Mouse (Mus musculus): ENCODE measurements around the gene Itih5. TPM values are rescaled to one million over a fixed set of nuclear protein-coding genes. Genes with fewer than 3 reads are reported as not detected.
A peak's percentile ranks its signal among the peaks of the same experiment; 100 is the strongest.

Itih5 gene
- polyA plus RNA-seq, 1 experiment from 2014 or later: 6.9 TPM

- 0 out of 2 replicates have a peak, but pooled peaks have one; percentile 36 for ATAC-seq (replicated peaks; ENCODE audit: low FRiP score)
- WGBS: 15% methylated on average over 9 of the region's 9 CpGs
- Histone ChIP-seq H3K4me2 (no peak overlapping the region), H3K4me3 (replicated peaks) (no peak overlapping the region), H3K27me3 (no peaks in the 10 kb centered on the region), H3K27ac (no peak overlapping the region), H3K36me3 (no peaks in the 10 kb centered on the region), H3K4me1 (peaks cover 5% of the 10 kb centered on the region; the same call in 1 of the 2 replicates), H3K9me3 (replicated peaks) (no peaks in the 10 kb centered on the region), H3K9ac (no peak overlapping the region)
Observed at GRCm38 (mm10) chr2:10242970-10243369, 89.6 kb downstream of the Itih5 start.

DNA sequence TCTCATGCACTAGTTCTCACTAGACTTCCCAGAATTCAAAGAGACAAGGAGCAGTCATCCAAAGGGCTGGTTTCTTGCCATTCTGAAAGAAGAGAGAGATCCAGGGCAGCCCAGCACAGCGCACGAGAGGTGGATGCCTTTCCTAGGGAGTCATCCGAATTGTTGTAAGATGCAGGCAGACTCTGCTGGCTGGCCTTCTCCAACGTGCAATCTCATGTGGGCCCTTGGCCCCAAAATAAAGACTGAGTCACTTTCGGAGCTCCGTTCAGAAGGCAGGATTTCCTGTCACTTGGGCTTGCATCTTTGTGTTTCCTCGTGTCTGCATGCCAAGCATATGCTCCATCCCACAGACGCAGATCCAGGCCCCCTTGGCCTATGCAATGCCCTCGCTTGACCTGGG is 97.1 kb downstream of the Itih5 start:
- H3K4me1 ChIP-seq: no peaks in the 10 kb centered on the region
- no peak overlapping the region for H3K4me2 ChIP-seq
- H3K4me3 ChIP-seq (replicated peaks): no peak overlapping the region
- ATAC-seq (replicated peaks; ENCODE audit: low FRiP score): no peak
- H3K9me3 ChIP-seq (replicated peaks): no peaks in the 10 kb centered on the region
- no peaks in the 10 kb centered on the region for H3K36me3 ChIP-seq
- no peak overlapping the region for H3K27ac ChIP-seq
- no peaks in the 10 kb centered on the region for H3K27me3 ChIP-seq
- no peak overlapping the region for H3K9ac ChIP-seq
- 70% methylated on average over 9 of the region's 9 CpGs for WGBS

DNA sequence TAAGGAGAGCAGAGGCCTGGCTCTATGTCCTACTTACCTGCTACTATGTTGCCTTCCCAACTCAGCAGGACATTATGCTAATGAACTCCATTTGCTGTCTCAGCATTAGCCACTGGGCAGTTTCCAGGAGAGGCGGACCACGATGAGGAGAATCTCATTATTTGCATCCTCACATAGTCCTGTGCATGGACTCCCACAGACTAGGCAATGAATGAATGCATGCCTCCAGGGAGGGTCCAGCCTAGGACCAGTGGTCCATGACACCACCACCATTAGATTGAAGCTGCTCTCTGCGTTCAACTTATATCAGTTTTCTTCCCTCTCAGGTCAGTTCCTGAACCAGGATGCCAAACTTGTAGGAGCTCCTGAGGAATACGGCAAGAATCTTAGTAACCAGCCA is 97.6 kb downstream of the Itih5 start:
- Histone ChIP-seq H3K4me3 (replicated peaks) (no peak overlapping the region), H3K27ac (no peak overlapping the region), H3K9ac (no peak overlapping the region), H3K4me2 (no peak overlapping the region), H3K27me3 (no peaks in the 10 kb centered on the region), H3K4me1 (no peaks in the 10 kb centered on the region), H3K36me3 (no peaks in the 10 kb centered on the region), H3K9me3 (replicated peaks) (no peaks in the 10 kb centered on the region)
- ATAC-seq (replicated peaks; ENCODE audit: low FRiP score): 0 out of 2 replicates have a peak, but pooled peaks have one; percentile 40
- 56% methylated on average over 4 of the region's 4 CpGs for WGBS

DNA sequence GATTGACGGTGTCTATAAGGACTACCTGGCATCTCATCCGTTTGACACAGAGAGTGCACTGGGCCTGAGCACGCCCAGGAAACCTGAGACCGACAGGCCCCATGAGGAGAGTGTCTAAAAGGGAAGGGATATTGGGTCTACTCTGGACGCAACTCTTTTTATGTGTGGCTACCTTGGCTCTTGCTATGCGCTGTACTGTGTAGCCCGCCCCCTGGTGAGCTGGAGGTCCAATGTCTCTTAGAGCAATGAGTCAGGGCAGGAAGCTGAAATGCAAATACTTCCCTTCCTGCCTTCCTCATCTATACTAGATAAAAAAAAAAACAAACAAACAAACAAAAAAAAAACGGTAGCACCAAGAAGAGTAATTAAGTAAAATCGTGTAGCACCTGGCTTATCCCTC is 98.1 kb downstream of the Itih5 start:
- Histone ChIP-seq H3K4me2 (no peak overlapping the region), H3K9ac (no peak overlapping the region), H3K4me1 (no peaks in the 10 kb centered on the region), H3K27me3 (no peaks in the 10 kb centered on the region), H3K27ac (no peak overlapping the region), H3K36me3 (no peaks in the 10 kb centered on the region), H3K4me3 (replicated peaks) (no peak overlapping the region), H3K9me3 (replicated peaks) (no peaks in the 10 kb centered on the region)
- 78% methylated on average over 9 of the region's 9 CpGs for WGBS
- ATAC-seq (replicated peaks; ENCODE audit: low FRiP score): peak; percentile 52

DNA sequence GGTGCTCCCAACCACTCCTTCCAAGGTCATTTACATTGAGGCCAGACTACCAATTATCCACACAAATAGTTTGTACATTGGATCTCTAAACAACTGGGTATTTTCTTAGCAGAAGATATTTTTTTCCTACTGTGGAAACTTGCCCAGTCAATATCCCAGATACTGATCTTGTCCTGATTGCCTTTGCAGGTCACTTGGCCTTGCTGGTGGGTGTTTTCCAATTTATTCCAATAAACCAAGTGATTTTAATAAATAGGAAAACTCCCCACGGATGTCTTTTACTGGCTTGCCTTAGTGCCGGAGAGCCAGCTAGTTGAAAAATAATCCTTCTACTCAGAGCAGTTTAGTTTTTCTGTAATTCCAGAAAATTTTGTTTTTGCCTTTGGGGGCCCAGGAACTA is 98.6 kb downstream of the Itih5 start:
- no peak overlapping the region for H3K27ac ChIP-seq
- WGBS: 86% methylated on average over 2 of the region's 2 CpGs
- H3K4me3 ChIP-seq (replicated peaks): no peak overlapping the region
- H3K9ac ChIP-seq: no peak overlapping the region
- no peaks in the 10 kb centered on the region for H3K4me1 ChIP-seq
- no peak overlapping the region for H3K4me2 ChIP-seq
- no peaks in the 10 kb centered on the region for H3K27me3 ChIP-seq
- no peaks in the 10 kb centered on the region for H3K9me3 ChIP-seq (replicated peaks)
- no peaks in the 10 kb centered on the region for H3K36me3 ChIP-seq
- no peak for ATAC-seq (replicated peaks; ENCODE audit: low FRiP score)

DNA sequence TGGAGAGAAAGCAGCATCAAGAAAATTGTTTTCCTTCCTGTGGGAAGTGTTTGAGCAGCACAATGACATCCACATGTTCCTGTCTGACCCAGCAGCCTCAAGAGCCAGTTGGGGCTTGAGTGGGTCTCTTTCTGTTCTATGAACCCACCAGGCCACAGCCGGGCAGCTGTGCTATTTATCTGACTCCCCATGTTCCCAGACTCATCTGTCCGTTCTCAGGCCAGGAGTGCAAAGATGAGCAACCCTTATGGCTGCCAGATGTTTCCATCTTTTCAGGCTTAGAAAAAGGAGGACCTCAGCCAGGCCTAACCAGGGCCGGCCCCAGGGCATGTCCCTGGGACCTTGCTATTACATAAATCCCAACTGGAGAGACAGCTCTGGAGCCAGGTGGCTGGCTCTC is 100.0 kb downstream of the Itih5 start:
- H3K9me3 ChIP-seq (replicated peaks): no peaks in the 10 kb centered on the region
- no peaks in the 10 kb centered on the region for H3K27me3 ChIP-seq
- H3K9ac ChIP-seq: no peak overlapping the region
- no peaks in the 10 kb centered on the region for H3K4me1 ChIP-seq
- H3K27ac ChIP-seq: no peak overlapping the region
- H3K36me3 ChIP-seq: no peaks in the 10 kb centered on the region
- WGBS: 75% methylated on average over 3 of the region's 3 CpGs
- no peak overlapping the region for H3K4me2 ChIP-seq
- no peak for ATAC-seq (replicated peaks; ENCODE audit: low FRiP score)
- H3K4me3 ChIP-seq (replicated peaks): no peak overlapping the region

GRCm38 (mm10) chr2:10256949-10257348 is 103.6 kb downstream of the Itih5 start:
- no peak overlapping the region for H3K4me2 ChIP-seq
- WGBS: 74% methylated on average over 5 of the region's 5 CpGs
- H3K9ac ChIP-seq: no peak overlapping the region
- H3K4me3 ChIP-seq (replicated peaks): no peak overlapping the region
- H3K4me1 ChIP-seq: peaks cover 4% of the 10 kb centered on the region; the same call in 1 of the 2 replicates
- H3K36me3 ChIP-seq: no peaks in the 10 kb centered on the region
- no peak overlapping the region for H3K27ac ChIP-seq
- no peak for ATAC-seq (replicated peaks; ENCODE audit: low FRiP score)
- H3K27me3 ChIP-seq: no peaks in the 10 kb centered on the region
- H3K9me3 ChIP-seq (replicated peaks): no peaks in the 10 kb centered on the region

DNA sequence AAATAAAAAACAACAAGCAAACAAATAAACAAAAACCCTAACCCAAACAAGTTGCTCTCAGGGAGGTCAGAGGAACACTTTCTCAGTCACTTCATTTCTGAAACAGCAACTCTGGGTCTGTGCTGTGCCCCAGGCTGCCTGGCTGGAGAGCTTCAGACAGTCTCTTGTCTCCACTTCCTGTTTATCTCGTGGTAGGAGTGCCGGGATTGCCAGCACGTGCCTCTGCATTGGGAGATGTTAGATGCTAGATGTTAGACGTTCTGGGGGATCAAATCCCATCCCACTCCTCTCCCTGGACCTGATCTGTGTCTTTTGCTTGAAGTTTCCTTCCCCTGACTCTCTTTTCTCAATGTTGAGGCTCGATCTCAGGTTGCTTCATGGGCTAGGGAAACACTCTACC is 104.9 kb downstream of the Itih5 start:
- Histone ChIP-seq H3K27ac (no peak overlapping the region), H3K27me3 (no peaks in the 10 kb centered on the region), H3K4me2 (no peak overlapping the region), H3K9ac (no peak overlapping the region), H3K9me3 (replicated peaks) (no peaks in the 10 kb centered on the region), H3K4me3 (replicated peaks) (no peak overlapping the region), H3K36me3 (no peaks in the 10 kb centered on the region), H3K4me1 (peaks cover 10% of the 10 kb centered on the region)
- no peak for ATAC-seq (replicated peaks; ENCODE audit: low FRiP score)
- 57% methylated on average over 5 of the region's 5 CpGs for WGBS

DNA sequence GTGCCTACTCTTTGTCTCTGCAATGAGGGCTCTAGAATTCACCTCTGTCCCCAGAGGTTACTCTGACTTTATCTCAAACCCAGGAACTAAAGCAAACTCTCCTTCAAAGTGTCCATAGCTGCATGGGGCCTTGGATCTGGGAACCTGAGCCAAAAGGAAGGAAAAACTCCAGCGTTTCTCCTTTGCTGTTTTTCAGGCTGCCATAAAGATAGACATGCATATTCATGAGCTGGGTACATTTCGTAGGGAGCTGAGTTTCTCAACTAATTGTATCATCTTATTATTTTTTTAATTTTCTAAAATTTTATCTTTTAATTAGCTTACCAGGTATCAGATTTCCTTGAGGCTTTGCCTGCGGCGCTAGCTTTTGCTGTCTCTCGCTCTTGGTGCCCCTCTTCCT is 106.7 kb downstream of the Itih5 start:
- H3K4me3 ChIP-seq (replicated peaks): no peak overlapping the region
- H3K9ac ChIP-seq: no peak overlapping the region
- no peaks in the 10 kb centered on the region for H3K36me3 ChIP-seq
- WGBS: 66% methylated on average over 5 of the region's 5 CpGs
- H3K4me1 ChIP-seq: peaks cover 23% of the 10 kb centered on the region
- ATAC-seq (replicated peaks; ENCODE audit: low FRiP score): no peak
- H3K27ac ChIP-seq: no peak overlapping the region
- H3K9me3 ChIP-seq (replicated peaks): no peaks in the 10 kb centered on the region
- no peak overlapping the region for H3K4me2 ChIP-seq
- H3K27me3 ChIP-seq: no peaks in the 10 kb centered on the region

DNA sequence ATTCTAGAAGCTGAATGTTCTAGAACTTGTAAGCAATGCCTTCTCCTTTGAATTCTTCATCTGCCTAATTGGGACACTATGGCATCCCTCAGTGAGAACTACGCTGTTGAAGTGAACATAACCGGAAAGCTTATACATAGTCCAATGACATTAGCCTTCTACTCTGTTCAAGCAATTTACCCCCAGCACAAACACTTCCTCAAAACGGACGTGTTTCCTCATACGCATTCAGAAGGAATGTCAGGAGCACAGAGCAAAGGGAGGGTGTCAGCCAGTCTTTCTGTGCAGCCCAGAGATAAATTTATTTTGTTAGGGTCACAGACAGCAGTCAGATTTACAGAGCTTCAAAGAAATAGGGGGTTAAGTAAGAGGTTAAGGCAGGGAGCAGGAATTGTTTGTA is 108.0 kb downstream of the Itih5 start:
- no peak overlapping the region for H3K27ac ChIP-seq
- ATAC-seq (replicated peaks; ENCODE audit: low FRiP score): no peak
- no peak overlapping the region for H3K9ac ChIP-seq

DNA sequence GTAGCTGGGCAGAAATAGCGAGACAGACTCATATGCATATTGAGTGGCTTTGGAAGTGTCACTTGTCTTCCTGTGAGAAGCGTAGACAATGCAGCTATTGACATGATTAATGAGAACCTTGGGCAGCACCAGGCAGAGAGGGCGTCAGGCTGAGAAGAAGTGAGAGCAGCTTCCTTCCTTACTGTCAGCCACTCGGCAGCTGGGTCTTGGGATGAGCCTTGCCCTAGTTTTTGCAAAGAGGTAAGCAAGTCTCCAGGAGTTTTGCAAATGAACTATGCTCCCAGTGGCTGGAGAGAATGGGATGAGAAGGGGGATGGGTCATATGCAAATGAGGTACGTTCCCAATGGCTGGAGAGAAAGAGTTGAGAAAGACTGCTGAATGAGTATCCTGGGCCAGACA is 109.4 kb downstream of the Itih5 start:
- Histone ChIP-seq H3K27me3 (no peaks in the 10 kb centered on the region), H3K9me3 (replicated peaks) (no peaks in the 10 kb centered on the region), H3K36me3 (no peaks in the 10 kb centered on the region), H3K4me1 (peaks cover 23% of the 10 kb centered on the region), H3K4me3 (replicated peaks) (no peak overlapping the region), H3K9ac (no peak overlapping the region), H3K27ac (no peak overlapping the region), H3K4me2 (no peak overlapping the region)
- 25% methylated on average over 5 of the region's 5 CpGs for WGBS
- ATAC-seq (replicated peaks; ENCODE audit: low FRiP score): no peak

More for the DNA sequence above, 108.0 kb downstream of the Itih5 start:
- Histone ChIP-seq H3K27me3 (no peaks in the 10 kb centered on the region), H3K36me3 (no peaks in the 10 kb centered on the region), H3K9me3 (replicated peaks) (no peaks in the 10 kb centered on the region), H3K4me2 (no peak overlapping the region), H3K4me3 (replicated peaks) (no peak overlapping the region), H3K4me1 (peaks cover 23% of the 10 kb centered on the region)
- WGBS: 52% methylated on average over 5 of the region's 5 CpGs

GRCm38 (mm10) chr2:10263909-10264489 is 110.6 kb downstream of the Itih5 start:
- WGBS: 10% methylated on average over 7 of the region's 7 CpGs
- Histone ChIP-seq H3K27ac (no peak overlapping the region), H3K4me2 (peak overlapping the region; percentile 36), H3K36me3 (no peaks in the 10 kb centered on the region), H3K9ac (no peak overlapping the region), H3K4me1 (peaks cover 23% of the 10 kb centered on the region), H3K4me3 (replicated peaks) (no peak overlapping the region), H3K9me3 (replicated peaks) (no peaks in the 10 kb centered on the region), H3K27me3 (no peaks in the 10 kb centered on the region)
- peak; percentile 84 for ATAC-seq (replicated peaks; ENCODE audit: low FRiP score)

DNA sequence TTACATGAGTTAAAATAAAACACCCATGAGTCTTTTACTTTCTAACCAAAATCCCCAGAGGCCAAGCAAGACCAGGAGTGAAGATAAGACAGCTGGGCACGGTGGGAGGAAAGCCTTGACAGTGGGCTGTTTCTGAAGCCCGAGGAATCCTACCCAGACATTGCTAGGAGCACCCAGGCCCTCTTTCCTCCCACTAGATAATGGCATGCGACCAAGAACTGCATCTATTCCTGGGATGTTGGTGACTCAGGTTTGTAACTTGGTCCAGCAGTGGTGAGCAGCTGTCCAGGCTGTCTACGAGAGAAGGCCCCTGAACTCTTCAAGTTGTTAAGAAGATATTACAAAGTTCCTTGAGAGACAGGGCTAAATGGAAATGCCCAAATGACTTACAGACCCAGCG is 112.5 kb downstream of the Itih5 start:
- H3K4me1 ChIP-seq: peaks cover 23% of the 10 kb centered on the region
- H3K4me3 ChIP-seq (replicated peaks): no peak overlapping the region
- no peak overlapping the region for H3K27ac ChIP-seq
- no peak overlapping the region for H3K4me2 ChIP-seq
- H3K9me3 ChIP-seq (replicated peaks): no peaks in the 10 kb centered on the region
- no peak for ATAC-seq (replicated peaks; ENCODE audit: low FRiP score)
- no peaks in the 10 kb centered on the region for H3K27me3 ChIP-seq
- no peak overlapping the region for H3K9ac ChIP-seq
- 78% methylated on average over 5 of the region's 5 CpGs for WGBS
- no peaks in the 10 kb centered on the region for H3K36me3 ChIP-seq

Measured in kidney, embryonic 15.5 days (tissue).